Mouse (Mus musculus): ENCODE data around the gene Zbtb33.

DNA sequence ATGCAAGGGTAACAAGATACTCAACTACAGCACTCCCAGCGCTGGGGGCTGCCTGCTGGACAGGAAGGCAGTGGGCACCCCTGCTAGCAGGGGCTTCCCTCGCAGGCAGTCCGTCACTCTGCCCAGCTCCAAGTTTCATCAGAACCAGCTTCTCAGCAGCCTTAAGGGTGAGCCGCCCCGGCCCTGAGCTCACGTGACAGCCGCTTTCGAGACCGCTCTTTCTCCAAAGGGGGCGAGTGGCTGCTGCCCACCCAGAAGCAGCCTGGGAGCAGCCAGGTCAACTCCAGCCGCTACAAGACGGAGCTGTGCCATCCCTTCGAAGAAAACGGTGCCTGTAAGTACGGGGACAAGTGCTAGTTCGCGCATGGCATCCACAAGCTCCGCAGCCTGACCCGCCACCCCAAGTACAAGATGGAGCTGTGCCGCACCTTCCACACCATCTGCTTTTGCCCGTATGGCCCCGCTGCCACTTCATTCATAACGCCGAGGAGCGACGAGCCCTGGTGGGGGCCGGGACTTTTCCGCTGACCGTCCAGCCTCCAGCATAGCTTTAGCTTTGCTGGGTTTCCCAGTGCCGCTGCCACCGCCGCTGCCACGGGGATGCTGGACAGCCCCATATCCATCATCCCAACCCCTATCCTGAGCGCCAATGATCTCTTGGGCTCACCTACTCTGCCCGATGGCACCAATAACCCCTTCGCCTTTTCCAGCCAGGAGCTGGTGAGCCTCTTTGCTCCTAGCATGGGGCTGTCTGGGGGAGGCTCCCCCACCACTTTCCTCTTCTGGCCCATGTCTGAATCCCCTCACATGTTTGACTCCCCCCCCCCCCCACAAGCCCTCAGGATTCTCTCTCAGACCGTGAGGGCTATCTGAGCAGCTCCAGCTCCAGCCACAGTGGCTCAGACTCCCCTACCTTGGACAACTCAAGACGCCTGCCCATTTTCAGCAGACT, 8.7 kb upstream of the Zbtb33 start:
- TF ChIP-seq CTCF (IDR thresholded peaks at IDR 0.05) (no peak), EP300 (IDR thresholded peaks at IDR 0.05) (no peak)
